Mouse (Mus musculus) B cell, adult 62 days (primary cell): ENCODE data around the gene Vmn2r20. TPM values are rescaled to one million over a fixed set of nuclear protein-coding genes. Genes with fewer than 3 reads are reported as not detected.

Experiments
- total RNA-seq: library from RNA; stranded (reverse); gene quantifications from 4 replicates; pipeline ENCODE4 v1.2.4, GENCODE M21; 2023

Gene Vmn2r20
- not detected in 4 replicates for total RNA-seq

GRCm38 (mm10) chr6:123418016-123418415 is at the start of gene Vmn2r20:
Gene Vmn2r20 (minus strand): TSS chr6:123418116.

Other genes with a start within 250 kb of the Vmn2r20 start
- gene Clec4b2, start 245.2 kb downstream of the Vmn2r20 start, total RNA-seq, result not detected in 4 replicates
- gene Clec4n, start 188.3 kb downstream of the Vmn2r20 start, total RNA-seq, result 0.72 to 1.3 TPM in 2 of 4 replicates, not detected in the others
- gene Clec4d, start 156.0 kb downstream of the Vmn2r20 start, total RNA-seq, result not detected in 4 replicates
- 0.73 TPM in 1 of 4 replicates, not detected in the others for gene Clec4e, start 128.2 kb downstream of the Vmn2r20 start, total RNA-seq
- not detected in 4 replicates for gene Vmn2r19, start 109.8 kb downstream of the Vmn2r20 start, total RNA-seq
- gene Vmn2r21, start 115.3 kb upstream of the Vmn2r20 start, total RNA-seq, result not detected in 4 replicates
- not detected in 4 replicates for gene Vmn2r22, start 232.6 kb upstream of the Vmn2r20 start, total RNA-seq